Mouse (Mus musculus) brain, adult 2 months (tissue): ENCODE results near the gene Slc25a44.
"Not testable (repeated sequence)": the region's sequence is repeated elsewhere in the genome, so short reads cannot be mapped to it uniquely, and the experiment has no call there.

Source experiments
- DNase-seq: peaks from one replicate; pipeline ENCODE4 v3.0.0; 2011; ENCODE audit warnings: low read depth, low spot score

Slc25a44 gene

DNA sequence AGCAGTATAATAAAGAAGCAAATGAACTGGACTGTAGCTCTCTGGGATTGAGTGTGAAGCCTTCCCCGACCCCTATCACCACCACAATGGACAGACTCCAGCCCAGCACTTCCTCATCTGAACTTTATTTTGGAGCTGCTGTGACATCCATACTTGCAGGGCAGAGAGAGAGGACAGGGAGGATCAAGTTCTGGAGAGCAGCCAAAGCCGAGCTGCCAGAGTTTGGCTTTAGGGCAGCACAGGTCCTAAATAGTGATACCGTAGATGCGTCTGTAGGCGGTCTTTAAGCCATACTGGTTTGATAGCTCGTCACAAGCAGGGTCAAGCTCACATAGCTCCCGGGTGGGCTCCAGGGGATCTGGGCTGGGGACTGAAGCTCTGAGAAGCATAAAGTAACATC, 56.4 kb downstream of the Slc25a44 start:
- DNase-seq, result not testable (repeated sequence)

GRCm38 (mm10) chr3:88367517-88367916, 57.4 kb downstream of the Slc25a44 start:
- DNase-seq, result not testable (repeated sequence)

DNA sequence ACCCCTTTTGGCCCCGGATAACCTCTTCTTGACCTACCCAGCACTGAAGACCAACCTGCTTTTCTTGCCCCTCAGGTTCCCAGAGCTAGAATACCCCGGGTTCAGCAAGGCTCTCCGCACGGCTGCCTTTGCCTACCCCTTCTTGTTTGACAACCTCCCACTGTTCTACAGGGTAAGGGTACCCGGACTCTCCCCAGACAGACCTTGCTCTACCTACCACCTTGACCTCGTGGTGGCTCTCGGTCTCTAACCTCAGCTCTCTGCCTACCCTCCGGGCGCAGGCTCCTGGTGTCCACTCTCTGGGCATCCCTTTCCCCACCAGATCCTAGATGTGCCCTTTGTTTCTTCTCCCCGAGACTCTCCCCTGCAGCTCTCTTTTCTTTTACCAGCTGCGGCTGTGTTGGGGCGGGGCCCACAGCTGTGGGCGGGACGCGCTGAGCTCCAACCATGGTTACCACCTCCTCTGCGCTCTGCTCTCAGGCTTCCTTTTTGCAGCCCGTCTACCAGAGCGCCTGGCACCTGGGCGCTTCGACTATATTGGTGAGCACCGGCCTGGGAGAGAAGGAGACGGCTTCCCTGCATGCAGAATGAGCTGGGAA, 58.0 kb downstream of the Slc25a44 start:
- DNase-seq, result peak; percentile 46

- DNase-seq, result no peak
Measured at GRCm38 (mm10) chr3:88365705-88366361, 59.1 kb downstream of the Slc25a44 start.

- DNase-seq, result no peak
Measured at GRCm38 (mm10) chr3:88364337-88364736, 60.6 kb downstream of the Slc25a44 start, which contains the start of gene Paqr6. Paqr6 (plus strand) TSS chr3:88364584.

- DNase-seq, result peak; percentile 82
Measured at GRCm38 (mm10) chr3:88363700-88364099, 61.2 kb downstream of the Slc25a44 start.

GRCm38 (mm10) chr3:88361612-88362313, 63.2 kb downstream of the Slc25a44 start:
- no peak for DNase-seq

DNA sequence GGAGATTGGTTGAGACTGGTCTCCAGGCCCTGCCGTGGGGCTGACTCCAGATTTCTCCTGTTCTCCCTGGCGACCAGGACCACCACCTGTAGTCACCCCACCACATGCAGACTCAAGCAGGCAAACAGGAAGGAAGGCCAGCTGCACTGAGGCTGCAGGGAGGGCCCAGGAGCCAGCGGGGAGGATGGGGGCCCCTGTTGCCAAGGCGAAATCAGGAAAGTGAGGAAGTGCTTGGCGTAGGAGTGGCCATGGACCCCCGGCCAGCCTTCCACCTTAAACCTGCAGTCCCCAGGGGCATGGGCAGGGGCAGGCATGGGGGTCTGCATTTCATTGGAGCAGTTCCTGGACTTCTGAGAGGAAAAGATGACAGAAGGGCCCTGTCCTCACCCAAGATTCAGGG, 63.8 kb downstream of the Slc25a44 start:
- no peak for DNase-seq
